Mouse (Mus musculus) activated CD4-positive, CD25-positive, alpha-beta regulatory T cell, adult 4 months (primary cell): ENCODE results near the gene Meox1. TPM values are rescaled to one million over a fixed set of nuclear protein-coding genes. Genes with fewer than 3 reads are reported as not detected.

Experiments used
- ATAC-seq: one replicate; pipeline ENCODE4 v1.8.0; 2017
- polyA plus RNA-seq, 2 experiments: library from polyadenylated mRNA; unstranded; fragments of 100-300 nt; shearing (Covaris generic); gene quantifications; one replicate each; pipeline ENCODE4 v1.2.1; 2017

Meox1 gene
- polyA plus RNA-seq, 2 experiments from 2014 or later = not detected

DNA sequence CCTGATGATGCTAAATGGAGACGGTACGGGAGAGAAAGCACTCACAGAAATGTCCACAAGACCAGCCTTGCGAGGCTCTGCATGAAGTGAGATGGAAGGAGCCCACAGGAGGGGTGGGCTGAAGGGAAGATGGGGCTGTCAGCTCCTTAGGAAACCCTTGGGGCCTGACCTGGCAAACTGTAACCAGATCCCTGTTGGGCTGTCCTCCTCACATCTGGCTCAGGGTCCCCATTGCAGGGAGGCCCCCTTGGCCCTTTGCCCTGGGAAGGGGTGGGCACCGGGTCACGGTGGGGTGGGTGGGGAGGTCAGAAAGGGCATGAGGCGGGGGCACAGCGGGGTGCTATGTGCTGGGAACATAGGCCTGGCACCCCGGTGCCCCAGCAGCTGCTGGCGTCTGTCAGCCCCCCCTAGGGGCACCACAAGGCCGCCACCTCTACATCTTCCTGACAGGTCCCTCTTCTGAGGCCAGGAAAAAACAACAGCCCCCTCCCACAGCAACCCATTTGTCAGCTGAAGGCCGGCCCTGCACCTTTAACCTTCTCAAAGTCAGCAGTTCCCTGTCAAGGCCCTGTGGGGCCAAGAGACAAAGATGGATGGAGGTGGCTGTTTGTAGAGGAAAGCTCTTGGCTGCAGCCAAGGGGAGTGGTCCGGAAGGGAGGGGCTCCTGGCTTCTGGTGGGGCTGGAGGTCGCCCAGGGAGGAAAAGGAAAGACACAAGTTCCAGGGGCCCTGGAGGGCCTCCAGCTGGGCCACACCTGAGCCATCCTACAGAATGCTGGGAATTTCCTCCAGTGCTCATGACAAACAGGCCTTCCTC, 2.6 kb upstream of the Meox1 start:
- ATAC-seq = no peak

DNA sequence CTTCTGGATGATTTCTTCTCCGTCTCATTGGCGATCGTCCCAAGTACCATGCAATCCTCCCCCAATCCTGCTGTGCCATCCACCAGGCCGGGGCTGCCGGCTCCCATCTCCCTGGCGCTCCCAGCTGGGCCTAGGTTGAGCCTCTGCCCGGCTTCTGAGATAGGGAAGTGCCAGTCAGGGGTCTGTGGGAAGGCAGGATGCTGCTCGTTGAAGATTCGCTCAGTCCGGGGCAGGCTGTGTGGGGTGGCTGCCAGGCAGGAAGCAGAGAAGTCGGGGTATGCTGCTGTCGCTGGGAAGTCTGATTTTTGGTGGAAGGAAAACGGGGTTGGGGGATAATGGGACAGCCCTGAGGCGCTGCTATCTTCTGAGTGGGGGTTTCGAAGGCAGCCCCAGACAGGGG, 614 bp downstream of the Meox1 start:
- ATAC-seq = no peak

DNA sequence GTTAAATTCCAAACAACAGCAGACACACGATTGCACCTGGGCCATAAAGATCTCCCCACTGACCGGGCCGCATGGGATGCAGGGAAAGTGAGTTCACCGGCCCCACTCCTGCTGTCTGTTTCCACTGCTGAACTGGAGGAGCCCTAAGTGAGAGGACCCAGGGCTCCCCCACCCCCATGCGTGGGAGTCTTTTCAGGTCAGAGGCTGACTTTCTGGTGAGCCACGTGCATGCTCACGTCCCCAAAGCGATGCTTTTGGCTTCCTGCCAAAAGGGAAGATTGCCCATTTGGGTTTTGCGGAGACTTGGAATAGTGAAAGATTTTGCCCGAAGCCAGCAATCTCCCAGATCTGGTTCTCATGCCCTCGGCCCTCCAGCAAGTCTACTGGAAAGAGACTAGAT, 2.7 kb downstream of the Meox1 start:
- no peak for ATAC-seq

DNA sequence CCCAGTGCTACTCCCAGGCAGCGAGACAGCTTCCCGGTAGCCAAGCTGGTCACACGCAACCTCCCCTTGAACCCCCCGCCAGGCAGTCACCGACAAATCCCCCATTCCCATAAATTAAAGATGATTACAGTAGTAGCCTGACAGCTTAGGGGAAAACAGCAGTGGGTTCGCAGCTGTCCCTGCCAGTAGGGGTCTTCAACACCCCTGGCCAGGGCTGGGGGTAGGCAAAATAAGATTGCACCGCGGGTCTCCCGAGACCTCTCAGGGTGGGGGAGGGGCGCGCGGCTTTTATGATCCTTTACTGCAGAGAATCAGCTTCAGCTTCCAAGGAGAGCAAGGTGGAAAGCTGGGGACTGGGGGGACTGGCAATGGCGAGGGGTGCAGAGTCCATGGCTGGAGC, 4.4 kb downstream of the Meox1 start:
- no peak for ATAC-seq

DNA sequence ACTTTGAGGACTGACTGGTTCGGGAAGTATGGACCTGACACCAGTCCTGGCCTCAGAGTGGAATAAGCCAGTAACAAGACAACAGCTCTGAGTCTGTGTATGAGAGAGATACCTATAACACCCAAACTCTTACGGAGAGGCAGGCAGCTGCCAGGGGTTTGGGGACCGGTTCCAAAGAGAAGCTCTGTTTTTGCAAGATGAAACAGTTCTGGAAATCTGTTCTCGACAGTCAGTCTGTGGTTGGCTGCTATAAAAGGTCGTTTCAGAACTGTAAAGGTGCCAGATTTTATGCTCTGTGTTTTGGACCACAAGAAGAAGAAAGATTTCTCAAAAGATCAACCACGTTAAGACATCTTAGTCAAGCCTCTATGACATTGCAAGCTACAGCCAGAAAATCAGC, 5.4 kb downstream of the Meox1 start:
- no peak for ATAC-seq

DNA sequence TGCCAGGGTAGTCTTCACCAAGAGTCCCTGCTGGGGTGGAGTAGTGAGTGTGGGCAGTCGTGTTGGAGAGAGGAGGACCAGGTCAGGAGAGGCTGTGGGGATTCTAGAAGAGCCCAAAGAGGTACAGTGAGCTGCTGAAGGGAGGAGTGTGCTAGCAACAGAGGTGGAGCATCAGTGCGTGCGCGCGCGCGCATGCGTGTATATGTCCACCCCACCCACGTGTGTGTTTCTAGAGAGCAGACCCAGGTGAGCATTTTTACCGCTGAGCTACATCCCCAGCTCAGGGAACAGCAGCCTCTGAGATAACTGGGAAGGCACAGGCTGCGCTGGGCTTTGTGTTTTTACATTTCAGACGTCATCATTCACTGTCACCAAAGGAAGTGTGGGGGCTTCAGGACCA, 7.7 kb downstream of the Meox1 start:
- no peak for ATAC-seq

DNA sequence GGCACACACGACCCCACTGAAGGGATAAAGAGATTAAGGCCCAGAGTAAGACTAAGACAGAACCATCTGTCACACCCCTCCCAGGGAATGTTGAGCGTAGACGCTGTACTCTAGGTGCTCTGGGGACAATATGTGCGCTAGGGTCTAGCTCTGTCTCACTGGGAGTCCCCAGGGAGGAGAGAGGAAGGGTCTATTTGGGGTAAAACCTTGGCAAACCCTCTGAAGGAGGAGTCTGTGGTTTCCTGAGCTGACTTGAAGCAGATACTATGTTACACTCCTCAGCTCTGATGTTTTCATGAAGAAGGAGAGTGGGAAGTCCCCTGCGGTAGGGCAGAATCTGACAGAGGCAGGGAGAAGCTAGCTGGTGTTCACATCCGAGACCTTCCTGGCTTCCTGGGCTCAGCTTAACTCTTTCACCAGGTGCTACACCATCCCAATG, 8.3 kb downstream of the Meox1 start:
- peak; percentile 61 for ATAC-seq

DNA sequence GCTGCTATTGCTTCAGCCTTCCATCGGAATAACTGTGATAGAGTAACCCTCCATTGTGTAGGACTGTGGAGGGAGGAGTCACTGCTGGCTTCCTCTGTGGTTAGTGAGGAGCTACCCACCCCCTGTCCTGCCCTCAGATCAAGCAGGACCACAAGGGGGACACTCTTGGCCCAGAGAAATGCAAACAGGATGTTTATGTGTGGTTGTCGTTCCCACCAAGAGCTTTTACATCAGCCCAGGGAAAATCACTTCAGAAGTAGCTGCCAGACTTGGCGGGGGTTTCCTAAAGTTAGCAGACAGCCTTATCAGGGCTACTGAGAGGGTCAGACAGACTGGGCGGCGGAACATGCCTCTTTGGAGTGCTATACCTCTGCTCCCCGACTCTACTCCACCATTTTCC, 8.9 kb downstream of the Meox1 start:
- ATAC-seq = peak; percentile 65

DNA sequence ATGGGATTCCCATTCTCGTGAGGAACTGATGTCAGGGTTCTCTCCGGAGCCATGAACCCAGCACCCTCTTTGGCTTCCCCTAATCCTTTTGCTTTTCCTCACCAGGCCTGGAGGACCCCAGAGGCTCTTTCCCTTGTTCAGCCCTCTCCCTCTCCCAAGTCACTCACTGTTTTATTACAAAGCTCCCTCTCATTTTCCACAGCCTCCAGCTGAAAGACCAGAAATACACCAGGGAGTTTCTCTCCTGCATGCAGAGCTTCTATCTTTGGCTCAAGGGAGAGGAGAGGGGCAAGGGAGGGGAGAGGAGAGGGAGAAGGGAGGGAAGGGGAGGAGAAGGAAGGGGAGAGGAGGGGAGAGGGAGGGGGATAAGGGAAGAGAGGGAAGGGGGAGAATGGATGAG, 10.3 kb downstream of the Meox1 start:
- no peak for ATAC-seq

DNA sequence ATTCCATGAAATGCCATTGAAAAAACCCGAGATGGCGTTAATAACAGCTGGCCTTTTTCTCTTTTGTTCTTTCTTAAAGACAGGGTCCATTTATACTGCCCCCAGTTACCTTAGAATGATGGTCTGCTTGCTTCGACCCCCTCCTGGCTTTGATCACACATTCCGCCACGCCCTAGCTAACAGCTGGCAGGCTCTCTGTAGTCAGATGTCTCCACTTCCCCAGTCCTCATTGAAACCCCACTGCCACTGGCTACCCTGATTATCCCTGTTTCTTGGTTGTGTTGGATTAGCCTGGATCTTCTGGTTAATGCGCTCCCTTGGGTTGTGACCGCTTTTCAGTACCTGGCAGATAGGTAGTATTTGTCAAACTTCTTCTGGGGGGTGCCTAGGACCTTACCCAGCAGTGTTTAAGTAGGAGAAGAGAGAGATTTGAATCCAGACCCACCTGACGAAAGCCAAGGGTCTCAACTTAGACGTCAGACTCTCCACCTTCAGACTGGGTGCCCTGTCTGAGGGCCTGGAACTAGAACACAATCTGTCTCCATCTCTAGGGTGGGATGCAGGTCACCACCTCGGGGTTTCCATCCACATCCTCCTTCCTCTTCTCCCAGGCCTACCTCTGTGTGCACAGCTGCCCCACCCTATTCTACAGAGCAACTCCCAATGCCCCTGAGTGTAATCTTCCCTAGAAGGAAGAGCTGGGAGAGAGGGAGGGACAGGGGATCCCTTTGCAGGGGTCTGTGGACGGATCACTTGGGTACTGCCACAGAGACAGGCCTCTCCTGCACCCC, 11.5 kb downstream of the Meox1 start:
- no peak for ATAC-seq

DNA sequence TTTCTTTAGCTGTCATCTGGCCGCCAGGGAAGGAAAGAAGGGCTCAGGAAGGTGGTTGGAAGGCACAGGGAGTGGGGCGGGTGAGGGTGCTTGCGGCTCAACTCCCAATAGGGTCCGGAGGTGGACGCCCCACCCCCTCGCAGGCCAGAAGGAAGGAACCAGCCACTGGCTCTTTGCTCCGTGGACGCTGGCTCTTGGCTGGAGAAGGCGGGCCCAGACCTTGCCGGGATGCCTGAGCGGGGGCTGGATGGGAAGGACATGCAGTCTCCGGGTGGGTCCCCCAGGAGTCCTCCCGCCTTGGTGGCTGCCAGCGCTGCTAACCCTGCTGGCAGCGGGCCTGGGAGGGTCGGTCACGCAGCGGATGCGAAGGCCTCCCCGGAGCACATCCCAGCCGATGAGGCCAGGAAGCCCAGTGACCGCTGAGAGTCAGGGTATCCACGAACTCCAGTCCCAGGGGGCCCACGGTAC, 12.5 kb downstream of the Meox1 start:
- ATAC-seq = no peak

DNA sequence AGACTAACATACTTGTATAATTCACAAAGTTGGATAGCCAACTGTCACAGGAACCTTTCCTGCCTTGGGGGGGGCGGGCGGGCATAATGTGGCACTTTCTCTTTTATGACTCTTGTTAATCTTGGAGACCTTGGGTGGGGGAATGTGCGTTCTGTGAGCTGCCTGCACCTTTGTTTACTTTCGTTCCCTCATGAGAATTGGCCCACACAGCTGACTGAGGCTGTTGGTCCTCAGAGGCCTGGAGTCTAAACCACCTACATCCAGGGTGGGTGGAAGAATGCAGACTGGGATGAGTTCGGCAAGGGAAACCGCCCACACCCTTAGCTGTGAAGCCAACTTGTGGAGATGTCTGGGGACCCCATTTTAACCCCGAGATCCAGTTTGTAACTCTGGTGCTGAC, 13.0 kb downstream of the Meox1 start:
- ATAC-seq = no peak

DNA sequence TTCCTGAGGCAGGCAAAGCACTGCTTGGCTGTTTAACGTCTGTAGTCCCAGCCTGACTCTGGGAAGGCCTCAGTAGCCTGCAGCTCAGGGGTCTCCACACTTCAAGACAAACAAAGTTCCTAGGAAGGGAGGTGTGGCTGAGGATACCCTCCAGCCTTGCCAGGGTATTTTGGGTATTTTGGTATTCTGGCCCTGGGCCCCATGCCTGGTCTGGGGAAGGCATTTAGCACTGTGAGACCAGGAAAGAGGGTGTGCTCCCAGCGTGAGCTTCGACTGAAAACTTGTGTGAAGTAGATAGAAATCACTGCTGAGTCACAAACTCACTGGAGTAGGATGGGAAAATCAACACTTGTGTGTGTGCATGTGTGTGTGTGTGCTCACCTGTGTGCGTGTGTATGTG, 14.5 kb downstream of the Meox1 start:
- no peak for ATAC-seq

DNA sequence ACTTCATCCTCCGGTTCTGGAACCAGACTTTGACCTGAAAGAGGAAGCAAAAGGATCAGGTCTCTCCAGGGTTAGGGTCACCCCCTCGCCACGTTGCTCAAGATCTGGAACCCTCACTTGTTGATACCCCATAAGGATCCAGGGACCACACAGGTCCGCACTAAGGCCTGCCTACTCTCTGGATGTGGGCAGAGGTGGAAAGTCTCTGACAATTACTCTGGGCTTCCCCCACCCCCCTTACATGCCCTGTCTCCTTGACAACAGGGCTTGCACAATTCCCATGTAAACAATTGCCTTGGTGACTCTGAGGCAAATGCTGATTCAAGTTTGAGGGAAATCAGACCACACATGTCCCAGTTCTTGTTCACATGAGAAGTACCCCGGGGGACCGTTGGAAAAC, 15.5 kb downstream of the Meox1 start:
- no peak for ATAC-seq

DNA sequence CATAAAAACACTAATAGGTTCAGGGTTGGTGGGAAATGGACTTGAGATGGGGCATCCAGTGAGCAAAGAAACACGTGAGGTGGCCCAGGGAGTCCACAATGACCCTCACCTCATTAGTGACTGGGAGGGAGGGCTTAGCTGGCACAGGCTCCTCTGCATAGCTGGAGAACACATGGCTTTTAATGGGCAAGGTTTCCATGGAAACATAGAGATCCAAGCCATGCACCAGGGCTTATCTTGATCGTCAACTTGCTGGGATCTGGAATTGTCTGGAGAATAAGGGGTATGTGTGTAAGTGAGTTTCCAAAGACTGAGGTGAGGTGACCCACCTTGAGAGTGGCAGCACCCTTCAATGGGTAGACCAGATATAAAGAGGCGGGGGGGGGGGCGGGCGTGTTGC, 19.2 kb downstream of the Meox1 start:
- ATAC-seq = no peak

DNA sequence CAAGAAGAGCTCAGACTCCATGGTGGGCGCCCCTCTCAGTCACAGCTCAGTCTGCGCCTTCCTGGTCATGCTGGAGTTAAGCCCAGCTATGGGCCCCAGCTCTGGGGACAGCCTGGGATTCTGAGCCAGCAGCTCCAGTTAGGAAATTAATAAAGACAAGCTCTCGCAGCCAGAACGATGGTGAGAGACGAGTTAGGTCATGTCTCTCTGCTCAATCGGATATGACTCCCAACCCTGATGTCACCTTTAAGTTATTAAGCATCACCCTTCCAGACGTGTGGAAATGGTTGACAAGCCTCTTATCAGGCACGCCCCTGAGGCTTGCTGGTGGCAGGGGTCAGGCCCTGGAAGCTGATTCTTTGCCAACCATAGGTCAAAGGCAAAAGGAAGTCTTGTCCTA, 20.3 kb downstream of the Meox1 start:
- ATAC-seq = no peak

DNA sequence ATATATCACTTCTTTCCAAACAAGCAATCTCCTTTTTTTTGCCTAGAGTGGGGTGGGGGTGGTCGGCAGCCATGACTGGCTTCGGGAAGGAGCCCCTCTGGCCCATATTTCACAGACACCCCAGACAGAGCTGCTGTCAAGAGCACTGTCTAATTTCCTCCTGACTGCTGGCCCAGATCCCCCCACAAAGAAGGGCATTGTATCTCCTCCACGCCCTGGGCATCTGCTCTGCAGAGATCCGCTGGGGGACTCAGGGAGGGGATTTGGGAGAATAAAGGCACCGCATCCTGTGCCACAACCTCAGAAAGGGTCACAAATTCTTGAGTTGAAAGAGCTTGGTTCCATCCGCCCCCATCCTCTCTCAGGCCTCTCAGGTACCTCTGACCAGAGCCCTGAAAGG, 22.7 kb downstream of the Meox1 start:
- no peak for ATAC-seq

DNA sequence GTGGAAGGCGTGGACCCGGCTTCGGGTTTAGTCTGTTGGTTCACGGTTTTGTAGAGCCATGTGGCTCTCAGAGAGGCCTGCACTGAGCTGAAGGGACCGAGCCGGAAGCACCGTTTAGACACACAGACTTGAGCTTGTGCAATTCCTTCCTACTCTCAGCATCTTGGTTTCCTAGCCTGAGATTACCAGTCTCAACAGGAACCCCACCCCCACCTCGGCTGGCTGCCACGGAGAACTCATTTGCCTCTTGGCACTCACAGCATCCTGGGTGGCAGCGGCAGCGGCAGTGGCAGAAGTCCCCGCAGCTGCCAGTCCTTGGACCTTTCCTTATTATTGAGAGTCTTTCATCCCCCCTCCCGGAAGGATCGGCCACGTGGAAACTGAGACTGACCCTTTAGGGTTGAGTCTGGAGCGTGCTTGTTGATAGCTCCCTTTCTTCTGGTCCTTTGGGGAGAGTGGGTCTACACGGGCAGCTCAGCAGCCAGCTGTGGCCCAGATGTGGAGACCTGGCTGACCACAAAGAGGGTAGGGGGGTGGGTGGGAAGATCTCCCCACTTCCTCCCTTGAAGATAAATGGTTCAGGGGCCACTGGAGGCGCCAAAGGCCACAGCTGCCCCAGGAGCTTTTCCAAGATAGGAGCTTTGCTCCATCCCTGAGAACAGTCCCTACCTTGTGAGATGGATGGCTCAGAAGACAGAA, 24.0 kb downstream of the Meox1 start:
- ATAC-seq = no peak

DNA sequence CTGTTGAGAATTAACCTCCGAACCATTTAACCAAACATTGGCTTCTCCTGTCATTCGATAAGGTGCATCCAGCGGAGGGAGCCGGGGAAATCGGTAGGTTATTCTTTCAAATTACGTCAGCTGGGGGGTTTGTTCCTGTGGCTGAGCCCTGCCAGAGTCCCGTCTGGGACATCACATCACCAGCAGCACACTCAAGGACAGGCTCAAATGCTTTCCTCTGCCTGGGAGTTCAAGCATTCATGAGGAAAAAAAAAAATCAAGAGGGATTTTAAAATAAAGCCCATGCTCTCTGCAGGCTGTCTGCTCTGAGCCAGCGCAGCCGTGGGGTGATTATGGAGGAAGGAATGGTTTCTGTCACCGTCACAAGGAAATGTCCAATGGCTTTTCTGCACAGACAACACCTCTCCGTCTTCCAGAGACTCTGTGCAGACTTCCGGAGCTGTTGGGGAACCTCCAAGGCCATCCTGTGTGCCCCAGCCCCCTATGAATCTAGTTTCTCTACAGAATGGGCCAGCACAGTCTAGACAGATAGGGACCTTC, 26.6 kb downstream of the Meox1 start:
- ATAC-seq = no peak

DNA sequence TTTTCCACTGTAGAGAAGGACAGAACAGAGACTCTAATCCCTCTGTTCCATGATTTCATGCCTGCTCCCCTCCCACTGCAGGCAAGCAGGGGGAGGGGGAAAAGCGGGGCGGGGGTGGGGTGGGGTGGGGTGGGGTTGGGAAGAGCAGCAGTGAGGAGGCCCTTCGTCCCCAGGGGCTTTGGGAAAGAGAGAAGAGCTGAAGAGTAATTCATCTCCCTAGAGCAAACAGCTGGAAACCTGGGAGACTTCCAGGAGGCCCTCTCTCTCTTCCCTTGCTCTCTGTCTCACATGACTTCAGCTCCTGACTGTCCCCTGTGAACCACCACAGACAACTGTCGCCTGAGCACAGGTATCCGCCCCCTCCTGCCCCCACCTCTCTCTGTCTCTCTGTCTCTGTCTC, 35.4 kb downstream of the Meox1 start:
- ATAC-seq = no peak

DNA sequence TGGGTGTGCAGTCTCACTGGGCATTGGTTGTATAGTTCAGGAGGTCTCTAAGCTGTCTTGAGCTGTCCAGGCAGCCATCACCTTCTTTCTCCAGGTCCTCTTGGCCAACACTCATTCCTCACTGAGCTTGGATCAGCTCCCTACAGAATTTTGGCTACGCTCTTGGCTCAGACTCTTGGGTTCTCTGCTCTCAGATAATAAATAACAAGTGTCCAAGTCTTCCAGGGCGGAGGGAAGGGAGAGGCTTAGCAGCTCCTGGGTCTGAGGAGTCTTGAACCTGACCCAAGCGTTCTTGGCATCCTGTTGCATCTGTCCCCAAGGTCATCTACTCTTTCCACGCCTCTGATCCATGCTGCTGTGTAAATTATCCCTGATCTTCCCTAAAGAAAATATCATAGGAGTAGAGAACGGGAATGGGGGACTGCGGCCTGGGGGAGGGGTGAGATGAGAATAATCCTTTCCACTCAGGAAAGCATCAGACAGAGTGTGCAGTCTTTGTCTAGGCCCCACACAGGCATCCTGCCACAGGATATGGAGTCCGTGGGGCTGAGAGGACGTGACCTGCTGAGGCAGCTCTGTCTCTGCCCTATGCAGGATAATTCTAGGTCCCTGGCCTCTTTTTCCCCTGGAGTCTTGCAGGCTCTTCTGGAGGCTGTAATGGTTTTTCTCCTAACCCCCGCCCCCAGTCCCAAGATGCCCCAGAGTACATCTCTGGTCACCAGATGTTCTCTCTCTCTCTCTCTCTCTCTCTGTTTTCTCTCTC, 38.0 kb downstream of the Meox1 start:
- ATAC-seq = no peak

DNA sequence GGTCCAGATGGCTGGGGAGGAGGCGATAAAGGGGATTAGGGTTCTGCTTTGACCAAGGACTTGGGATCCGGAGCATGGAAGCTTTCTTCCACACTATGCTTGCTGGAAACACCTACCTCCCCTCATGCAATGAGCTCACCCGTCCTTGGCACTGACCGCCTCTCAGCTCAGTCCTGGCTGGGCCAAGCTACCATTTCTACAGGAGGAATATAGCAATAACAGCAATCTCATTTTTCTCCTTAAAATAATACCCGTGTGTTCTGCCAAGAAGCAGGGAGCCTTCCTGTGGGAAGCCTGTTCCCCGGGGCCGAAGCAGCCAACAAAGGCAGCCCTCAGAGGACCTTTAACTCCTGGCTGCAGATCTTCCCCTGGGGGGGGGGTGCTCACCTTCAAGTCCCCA, 43.1 kb downstream of the Meox1 start:
- no peak for ATAC-seq
